ENCODE assay signal across 8 mouse cellular contexts in the genomic region with DNA sequence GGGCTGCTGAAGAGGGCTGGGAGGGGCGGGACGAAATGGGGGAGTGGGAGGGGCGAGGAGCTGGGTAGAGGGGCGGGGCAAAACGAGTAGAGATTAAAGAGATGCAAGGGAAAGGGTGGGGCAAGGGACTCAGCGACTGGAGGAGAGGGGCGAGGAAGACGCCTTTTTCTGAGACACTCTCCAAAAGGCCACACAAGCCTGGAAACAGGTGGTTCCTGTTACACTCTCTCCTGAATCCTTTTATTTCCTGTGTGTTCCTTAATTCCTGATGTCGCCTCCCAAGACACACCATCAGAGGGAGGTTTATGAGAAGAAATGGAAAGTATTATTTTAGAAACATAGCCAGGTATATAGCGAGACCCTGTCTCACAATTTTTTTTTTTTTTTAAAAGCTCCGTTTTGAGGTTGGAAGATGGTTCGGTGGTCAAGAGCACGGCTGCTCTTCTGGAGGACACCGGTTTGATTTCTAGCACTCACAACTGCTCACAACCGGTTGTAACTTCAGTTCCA. TPM values are rescaled to one million over a fixed set of nuclear protein-coding genes. Genes with fewer than 3 reads are reported as not detected.
DNase-seq lines count a peak whose midpoint lies in the region; ATAC-seq and TF ChIP-seq lines count a peak whose summit lies in the region.

No protein-coding gene starts in this region.

- peaks cover 3 to 13% of the 10 kb centered on the region in 2 experiments for H3K4me1 ChIP-seq in heart, embryonic 14.5 days (ENCODE audit: control insufficient read depth in 2 of 2, insufficient read depth in 2 of 2, low read length in 2 of 2)
- peaks cover 53% of the 10 kb centered on the region for H3K4me1 ChIP-seq in G1E (ENCODE audit: insufficient read depth, low read depth, low read length)
- H3K4me1 ChIP-seq in hindbrain, embryonic 12.5 days: peaks cover 14% of the 10 kb centered on the region
- H3K4me1 ChIP-seq in midbrain, embryonic 10.5 days: peaks cover 21% of the 10 kb centered on the region

- no peak overlapping the region for H3K27ac ChIP-seq in heart, embryonic 14.5 days (replicated peaks in 1 of 2; ENCODE audit: control insufficient read depth in 1 of 2, insufficient read depth in 1 of 2, low read depth in 2 of 2, low read length in 2 of 2)
- H3K27ac ChIP-seq in hindbrain, embryonic 12.5 days: no peak overlapping the region
- peak overlapping the region; percentile 89 for H3K27ac ChIP-seq in midbrain, embryonic 10.5 days (replicated peaks)

- no peak for DNase-seq in heart, postnatal 14 days
- peak; percentile 85 for DNase-seq in G1E (ENCODE audit: low spot score)
- no peak for DNase-seq in midbrain, embryonic 10.5 days (ENCODE audit: low spot score)
- DNase-seq in spleen, postnatal 4 days (ENCODE audit: low spot score in 2 of 2): no peak
- no peak for DNase-seq in gastrocnemius, postnatal 25 days
- no peak for DNase-seq in yolk sac, embryonic 10.5 days (ENCODE audit: low spot score)

- WGBS in heart, embryonic 14.5 days: 9% methylated on average over 15 of the region's 15 CpGs
- 9% methylated on average over 15 of the region's 15 CpGs for WGBS in hindbrain, embryonic 12.5 days
- 8% methylated on average over 15 of the region's 15 CpGs for WGBS in midbrain, embryonic 10.5 days

- H3K36me3 ChIP-seq in heart, embryonic 14.5 days (ENCODE audit: control insufficient read depth, insufficient read depth, low read length): 0 out of 2 replicates have a peak, but pooled peaks cover 4% of the 10 kb centered on the region
- peaks cover 36% of the 10 kb centered on the region for H3K36me3 ChIP-seq in G1E (replicated peaks)
- H3K36me3 ChIP-seq in hindbrain, embryonic 12.5 days: 0 out of 2 replicates have a peak, but pooled peaks cover 8% of the 10 kb centered on the region
- peaks cover 21% of the 10 kb centered on the region for H3K36me3 ChIP-seq in midbrain, embryonic 10.5 days

- intact Hi-C loops in heart, postnatal 14 days (cut with DNase I): no loop called here

- no peak for TF ChIP-seq CTCF in G1E (IDR thresholded peaks at IDR 0.05; ENCODE audit: low read depth, low read length)

- ATAC-seq in heart, embryonic 14.5 days (ENCODE audit: insufficient number of reproducible peaks, insufficient read depth, low FRiP score, low read depth): no peak
- ATAC-seq in G1E (ENCODE audit: extremely low read depth, insufficient number of reproducible peaks, low FRiP score, poor library complexity, severe bottlenecking): no peak
- ATAC-seq in hindbrain, embryonic 12.5 days (ENCODE audit: low FRiP score): no peak

- H3K4me3 ChIP-seq in heart, embryonic 14.5 days (ENCODE audit: control insufficient read depth in 1 of 2, insufficient read depth in 1 of 2, low read depth in 1 of 2, low read length in 2 of 2): peak overlapping the region; percentile 59 to 82
- peak overlapping the region; percentile 100 for H3K4me3 ChIP-seq in G1E (ENCODE audit: low read depth, low read length)
- peak overlapping the region; percentile 75 for H3K4me3 ChIP-seq in hindbrain, embryonic 12.5 days
- H3K4me3 ChIP-seq in midbrain, embryonic 10.5 days: peak overlapping the region; percentile 79

- no peaks in the 10 kb centered on the region for H3K27me3 ChIP-seq in heart, embryonic 14.5 days (ENCODE audit: control insufficient read depth, insufficient read depth, low read length)
- H3K27me3 ChIP-seq in G1E (ENCODE audit: insufficient read depth, low read length): no peaks in the 10 kb centered on the region
- no peaks in the 10 kb centered on the region for H3K27me3 ChIP-seq in hindbrain, embryonic 12.5 days
- H3K27me3 ChIP-seq in midbrain, embryonic 10.5 days (ENCODE audit: low read depth, poor library complexity, severe bottlenecking): no peaks in the 10 kb centered on the region

- H3K4me2 ChIP-seq in heart, embryonic 14.5 days (ENCODE audit: low read length): peak overlapping the region; percentile 88
- H3K4me2 ChIP-seq in hindbrain, embryonic 12.5 days (replicated peaks): peak overlapping the region; percentile 77

- H3K9me3 ChIP-seq in heart, embryonic 14.5 days (ENCODE audit: control insufficient read depth, low read length): no peaks in the 10 kb centered on the region
- no peaks in the 10 kb centered on the region for H3K9me3 ChIP-seq in G1E (replicated peaks)
- H3K9me3 ChIP-seq in hindbrain, embryonic 12.5 days (replicated peaks): no peaks in the 10 kb centered on the region
- no peaks in the 10 kb centered on the region for H3K9me3 ChIP-seq in midbrain, embryonic 10.5 days (replicated peaks)

- peak overlapping the region; percentile 84 for H3K9ac ChIP-seq in heart, embryonic 14.5 days (ENCODE audit: low read length)
- H3K9ac ChIP-seq in hindbrain, embryonic 12.5 days: peak overlapping the region; percentile 33

RNA-seq across cellular contexts. Expression of a gene that starts 0.4 kb away (rescaled TPM):
- polyA plus RNA-seq in heart, embryonic 14.5 days (2014; fragmentation: Nextera tagmentation; extraction: Ambion mirVana): 24.3 and 24.5 TPM in 2 replicates
- total RNA-seq in heart, postnatal 14 days (2021): 10 to 100 TPM; 20.0 to 21.2 TPM
- total RNA-seq in G1E (2014; fragmentation: Nextera tagmentation) (58.2 and 74.8 TPM in 2 replicates), G1E (2017) (41.3 and 54.5 TPM in 2 replicates)
- polyA plus RNA-seq in G1E (2012): 46.4 and 80.5 TPM in 2 replicates
- polyA plus RNA-seq in hindbrain, embryonic 12.5 days (2016; fragmentation: Nextera tagmentation; extraction: Ambion mirVana): 57.1 and 61.6 TPM in 2 replicates
- polyA plus RNA-seq in midbrain, embryonic 10.5 days (2016; fragmentation: Nextera tagmentation; extraction: Ambion mirVana): 82.0 and 86.7 TPM in 2 replicates
- 10 to 100 TPM; 32.7 to 32.9 TPM for total RNA-seq in gastrocnemius, postnatal 25 days (2021)

RNA-seq across cellular contexts. Expression of a gene that starts 28.2 kb away (rescaled TPM):
- polyA plus RNA-seq in heart, embryonic 14.5 days (2014; fragmentation: Nextera tagmentation; extraction: Ambion mirVana): 0.63 and 0.80 TPM in 2 replicates
- under 1 TPM; 0.71 to 0.76 TPM for total RNA-seq in heart, postnatal 14 days (2021)
- total RNA-seq in G1E (2014; fragmentation: Nextera tagmentation): 0.38 TPM in 1 of 2 replicates, not detected in the other
- 0.17 and 0.38 TPM in 2 replicates for total RNA-seq in G1E (2017)
- polyA plus RNA-seq in G1E (2012): not detected in 2 replicates
- 0.12 and 0.35 TPM in 2 replicates for polyA plus RNA-seq in hindbrain, embryonic 12.5 days (2016; fragmentation: Nextera tagmentation; extraction: Ambion mirVana)
- polyA plus RNA-seq in midbrain, embryonic 10.5 days (2016; fragmentation: Nextera tagmentation; extraction: Ambion mirVana): 0.29 and 0.41 TPM in 2 replicates
- total RNA-seq in gastrocnemius, postnatal 25 days (2021): under 1 TPM; 0.08 to 0.43 TPM

RNA-seq across cellular contexts. Expression of a gene that starts 49.2 kb away (rescaled TPM):
- 4.0 and 4.6 TPM in 2 replicates for polyA plus RNA-seq in heart, embryonic 14.5 days (2014; fragmentation: Nextera tagmentation; extraction: Ambion mirVana)
- total RNA-seq in heart, postnatal 14 days (2021): 1 to 10 TPM; 2.5 to 2.9 TPM
- total RNA-seq in G1E (2014; fragmentation: Nextera tagmentation) (not detected in 2 replicates), G1E (2017) (0.11 and 0.12 TPM in 2 replicates)
- polyA plus RNA-seq in G1E (2012): not detected in 2 replicates
- 8.3 and 8.8 TPM in 2 replicates for polyA plus RNA-seq in hindbrain, embryonic 12.5 days (2016; fragmentation: Nextera tagmentation; extraction: Ambion mirVana)
- 9.3 and 9.9 TPM in 2 replicates for polyA plus RNA-seq in midbrain, embryonic 10.5 days (2016; fragmentation: Nextera tagmentation; extraction: Ambion mirVana)
- 1 to 10 TPM; 1.4 to 1.7 TPM for total RNA-seq in gastrocnemius, postnatal 25 days (2021)

RNA-seq across cellular contexts. Expression of a gene that starts 51.4 kb away (rescaled TPM):
- polyA plus RNA-seq in heart, embryonic 14.5 days (2014; fragmentation: Nextera tagmentation; extraction: Ambion mirVana): 108 and 114 TPM in 2 replicates
- total RNA-seq in heart, postnatal 14 days (2021): 100 to 1,000 TPM; 168 to 178 TPM
- total RNA-seq in G1E (2014; fragmentation: Nextera tagmentation) (96.6 and 138 TPM in 2 replicates), G1E (2017) (146 and 158 TPM in 2 replicates)
- 59.5 and 84.7 TPM in 2 replicates for polyA plus RNA-seq in G1E (2012)
- polyA plus RNA-seq in hindbrain, embryonic 12.5 days (2016; fragmentation: Nextera tagmentation; extraction: Ambion mirVana): 321 and 332 TPM in 2 replicates
- 382 and 401 TPM in 2 replicates for polyA plus RNA-seq in midbrain, embryonic 10.5 days (2016; fragmentation: Nextera tagmentation; extraction: Ambion mirVana)
- 100 to 1,000 TPM; 167 to 174 TPM for total RNA-seq in gastrocnemius, postnatal 25 days (2021)
